Mouse (Mus musculus) MEL (cell line): ENCODE results near the gene A630095N17Rik. TPM values are rescaled to one million over a fixed set of nuclear protein-coding genes. Genes with fewer than 3 reads are reported as not detected.

ENCODE experiments used
- DNase-seq: peaks from one replicate; pipeline ENCODE4 v3.0.0; 2011; ENCODE audit warnings: low read depth, low spot score
- H3K27ac ChIP-seq: 2 replicates; pipeline ENCODE4 v1.5.1; 2012; ENCODE audit warnings: low read depth, mild to moderate bottlenecking, control low read depth, low read length, moderate library complexity; ENCODE audit not compliant: control insufficient read depth
- H3K27me3 ChIP-seq, 2 experiments: fragments of 150-350 bp in 1 of 2; sonication (generic) in 1 of 2; 2 replicates each; pipeline ENCODE4 v1.6.1; 2012; ENCODE audit warnings: low read length in 2 of 2, mild to moderate bottlenecking in 2 of 2, improper control_type of control experiment in 1 of 2, moderate library complexity in 1 of 2; ENCODE audit not compliant: insufficient read depth in 2 of 2, control insufficient read depth in 1 of 2
- H3K36me3 ChIP-seq, 2 experiments: 2 replicates each; pipeline ENCODE4 v1.6.1; 2012 to 2014; ENCODE audit warnings: low read length in 2 of 2, improper control_type of control experiment in 1 of 2, inconsistent platforms in 1 of 2, mild to moderate bottlenecking in 1 of 2; ENCODE audit not compliant: insufficient read depth in 2 of 2, control insufficient read depth in 1 of 2
- H3K4me1 ChIP-seq, 2 experiments: fragments of 150-350 bp in 1 of 2; sonication (generic) in 1 of 2; 2 replicates each; pipeline ENCODE4 v1.6.1; 2012; ENCODE audit warnings: low read length in 2 of 2, improper control_type of control experiment in 1 of 2, mild to moderate bottlenecking in 1 of 2; ENCODE audit not compliant: insufficient read depth in 2 of 2, control insufficient read depth in 1 of 2
- H3K4me3 ChIP-seq, 2 experiments: fragments of 150-350 bp in 1 of 2; sonication (generic) in 1 of 2; 2 replicates each; pipeline ENCODE4 v1.5.1; 2012; ENCODE audit warnings: low read depth in 2 of 2, low read length in 2 of 2, mild to moderate bottlenecking in 2 of 2, moderate library complexity in 2 of 2, control low read depth in 1 of 2, improper control_type of control experiment in 1 of 2; ENCODE audit not compliant: control insufficient read depth in 1 of 2, insufficient read depth in 1 of 2
- H3K79me2 ChIP-seq: 2 replicates; pipeline ENCODE4 v1.6.1; 2012; ENCODE audit warnings: mild to moderate bottlenecking, low read length, moderate library complexity; ENCODE audit not compliant: control insufficient read depth, poor library complexity, insufficient read depth
- H3K9ac ChIP-seq: 2 replicates; pipeline ENCODE4 v1.6.1; 2012; ENCODE audit warnings: low read depth, mild to moderate bottlenecking, control low read depth, low read length, moderate library complexity; ENCODE audit not compliant: control insufficient read depth, poor library complexity, severe bottlenecking
- H3K9me3 ChIP-seq: fragments of 150-350 bp; sonication (generic); replicated peaks from 2 replicates; pipeline ENCODE4 v1.6.1; 2012; ENCODE audit warnings: mild to moderate bottlenecking, low read length, improper control_type of control experiment, moderate library complexity; ENCODE audit not compliant: insufficient read depth
- BHLHE40 ChIP-seq: IDR thresholded peaks from 2 replicates; pipeline ENCODE4 v1.6.1; 2012; ENCODE audit warnings: low read depth, mild to moderate bottlenecking, inconsistent platforms, low read length, improper control_type of control experiment, borderline replicate concordance
- CHD1 ChIP-seq: IDR thresholded peaks from 2 replicates; pipeline ENCODE4 v1.6.1; 2012; ENCODE audit warnings: low read depth, mild to moderate bottlenecking, inconsistent platforms, low read length, improper control_type of control experiment
- CHD2 ChIP-seq: IDR thresholded peaks from 2 replicates; pipeline ENCODE4 v1.6.1; 2011; ENCODE audit warnings: low read length, improper control_type of control experiment
- CTCF ChIP-seq, 3 experiments: IDR thresholded peaks in 2 of 3; conservative IDR thresholded peaks in 1 of 3; 2 replicates each; pipeline ENCODE4 v1.5.1; 2011 to 2012; ENCODE audit warnings: low read length in 3 of 3, low read depth in 2 of 3, mild to moderate bottlenecking in 2 of 3, improper control_type of control experiment in 1 of 3, inconsistent platforms in 1 of 3, mixed read lengths in 1 of 3, moderate library complexity in 1 of 3; ENCODE audit not compliant: control insufficient read depth in 1 of 3, insufficient read depth in 1 of 3, poor library complexity in 1 of 3, severe bottlenecking in 1 of 3
- E2F4 ChIP-seq: IDR thresholded peaks from 2 replicates; pipeline ENCODE4 v1.6.1; 2011; ENCODE audit warnings: low read depth, low read length, improper control_type of control experiment, borderline replicate concordance
- ELF1 ChIP-seq: IDR thresholded peaks from 2 replicates; pipeline ENCODE4 v1.6.1; 2014; ENCODE audit warnings: low read depth, mild to moderate bottlenecking, inconsistent platforms, low read length, improper control_type of control experiment, moderate library complexity
- EP300 ChIP-seq, 2 experiments: IDR thresholded peaks; 2 replicates each; pipeline ENCODE4 v1.6.1; 2011; ENCODE audit warnings: improper control_type of control experiment in 2 of 2, low read length in 2 of 2, low read depth in 1 of 2, mild to moderate bottlenecking in 1 of 2
- ETS1 ChIP-seq: IDR thresholded peaks from 2 replicates; pipeline ENCODE4 v1.6.1; 2012; ENCODE audit warnings: low read depth, mild to moderate bottlenecking, inconsistent platforms, low read length, improper control_type of control experiment, moderate library complexity
- GABPA ChIP-seq: IDR thresholded peaks from 2 replicates; pipeline ENCODE4 v1.6.1; 2012; ENCODE audit warnings: low read depth, mild to moderate bottlenecking, inconsistent platforms, low read length, improper control_type of control experiment, moderate library complexity
- GATA1 ChIP-seq: IDR thresholded peaks from 2 replicates; pipeline ENCODE4 v1.6.1; 2011; ENCODE audit warnings: low read depth, low read length, improper control_type of control experiment
- HCFC1 ChIP-seq: IDR thresholded peaks from 2 replicates; pipeline ENCODE4 v1.6.1; 2012; ENCODE audit warnings: low read depth, mild to moderate bottlenecking, inconsistent platforms, low read length, improper control_type of control experiment, moderate library complexity
- JUND ChIP-seq: IDR thresholded peaks from 2 replicates; pipeline ENCODE4 v1.6.1; 2011; ENCODE audit warnings: low read depth, mild to moderate bottlenecking, improper control_type of control experiment, low read length
- KAT2A ChIP-seq: conservative IDR thresholded peaks from 2 replicates; pipeline ENCODE4 v1.6.1; 2012; ENCODE audit warnings: low read depth, low read length, improper control_type of control experiment, inconsistent platforms
- MAFK ChIP-seq: IDR thresholded peaks from 2 replicates; pipeline ENCODE4 v1.6.1; 2011; ENCODE audit warnings: low read depth, mild to moderate bottlenecking, low read length, improper control_type of control experiment, borderline replicate concordance
- MAZ ChIP-seq: IDR thresholded peaks from 2 replicates; pipeline ENCODE4 v1.6.1; 2012; ENCODE audit warnings: low read depth, mild to moderate bottlenecking, inconsistent platforms, low read length, improper control_type of control experiment
- MEF2A ChIP-seq: IDR thresholded peaks from 2 replicates; pipeline ENCODE4 v1.6.1; 2014; ENCODE audit warnings: low read depth, mild to moderate bottlenecking, inconsistent platforms, low read length, improper control_type of control experiment; ENCODE audit not compliant: poor library complexity, insufficient replicate concordance, severe bottlenecking; ENCODE audit errors: extremely low read depth
- MXI1 ChIP-seq: IDR thresholded peaks from 2 replicates; pipeline ENCODE4 v1.6.1; 2011; ENCODE audit warnings: mild to moderate bottlenecking, low read depth, low read length, improper control_type of control experiment
- MYB ChIP-seq: IDR thresholded peaks from 2 replicates; pipeline ENCODE4 v1.6.1; 2011; ENCODE audit warnings: mild to moderate bottlenecking, low read depth, low read length, improper control_type of control experiment
- MYC ChIP-seq: IDR thresholded peaks from 2 replicates; pipeline ENCODE4 v1.6.1; 2011; ENCODE audit warnings: low read depth, mild to moderate bottlenecking, low read length, improper control_type of control experiment, moderate library complexity
- NELFE ChIP-seq: IDR thresholded peaks from 2 replicates; pipeline ENCODE4 v1.6.1; 2011; ENCODE audit warnings: low read depth, low read length, improper control_type of control experiment
- NRF1 ChIP-seq: IDR thresholded peaks from 2 replicates; pipeline ENCODE4 v1.6.1; 2014; ENCODE audit warnings: low read depth, mild to moderate bottlenecking, inconsistent platforms, low read length, improper control_type of control experiment, moderate library complexity; ENCODE audit not compliant: poor library complexity, insufficient read depth, severe bottlenecking
- POLR2A ChIP-seq, 2 experiments: IDR thresholded peaks; 2 replicates each; pipeline ENCODE4 v1.6.1; 2011 to 2012; ENCODE audit warnings: low read length in 2 of 2, mild to moderate bottlenecking in 2 of 2, control low read depth in 1 of 2, improper control_type of control experiment in 1 of 2, low read depth in 1 of 2, moderate library complexity in 1 of 2; ENCODE audit not compliant: control insufficient read depth in 1 of 2, insufficient read depth in 1 of 2, poor library complexity in 1 of 2
- POLR2AphosphoS2 ChIP-seq: IDR thresholded peaks from 2 replicates; pipeline ENCODE4 v1.6.1; 2011; ENCODE audit warnings: low read length, improper control_type of control experiment
- RAD21 ChIP-seq: IDR thresholded peaks from 2 replicates; pipeline ENCODE4 v1.6.1; 2011; ENCODE audit warnings: mild to moderate bottlenecking, low read depth, low read length, improper control_type of control experiment
- RCOR1 ChIP-seq: IDR thresholded peaks from 2 replicates; pipeline ENCODE4 v1.6.1; 2012; ENCODE audit warnings: low read depth, mild to moderate bottlenecking, inconsistent platforms, low read length, improper control_type of control experiment
- SIN3A ChIP-seq: IDR thresholded peaks from 2 replicates; pipeline ENCODE4 v1.6.1; 2012; ENCODE audit warnings: low read length, improper control_type of control experiment, inconsistent platforms
- TAL1 ChIP-seq: IDR thresholded peaks from 2 replicates; pipeline ENCODE4 v1.6.1; 2012; ENCODE audit warnings: mild to moderate bottlenecking, inconsistent platforms, low read length, moderate library complexity, mixed read lengths
- TBP ChIP-seq: IDR thresholded peaks from 2 replicates; pipeline ENCODE4 v1.8.0; 2011; ENCODE audit warnings: low read depth, low read length, improper control_type of control experiment
- TCF12 ChIP-seq: IDR thresholded peaks from 2 replicates; pipeline ENCODE4 v1.6.1; 2014; ENCODE audit warnings: low read depth, mild to moderate bottlenecking, inconsistent platforms, low read length, improper control_type of control experiment, moderate library complexity
- UBTF ChIP-seq: IDR thresholded peaks from 2 replicates; pipeline ENCODE4 v1.6.1; 2012; ENCODE audit warnings: low read depth, mild to moderate bottlenecking, inconsistent platforms, low read length, improper control_type of control experiment, moderate library complexity, borderline replicate concordance; ENCODE audit not compliant: insufficient read depth
- USF1 ChIP-seq: IDR thresholded peaks from 2 replicates; pipeline ENCODE4 v1.6.1; 2014; ENCODE audit warnings: low read depth, mild to moderate bottlenecking, inconsistent platforms, low read length, improper control_type of control experiment, moderate library complexity
- USF2 ChIP-seq, 2 experiments: IDR thresholded peaks; 2 replicates each; pipeline ENCODE4 v1.6.1; 2011 to 2012; ENCODE audit warnings: improper control_type of control experiment in 2 of 2, low read length in 2 of 2, borderline replicate concordance in 1 of 2, inconsistent platforms in 1 of 2, low read depth in 1 of 2, mild to moderate bottlenecking in 1 of 2; ENCODE audit not compliant: insufficient read depth in 1 of 2
- ZKSCAN1 ChIP-seq: IDR thresholded peaks from 2 replicates; pipeline ENCODE4 v1.6.1; 2012; ENCODE audit warnings: low read depth, mild to moderate bottlenecking, inconsistent platforms, low read length, improper control_type of control experiment, moderate library complexity
- ZMIZ1 ChIP-seq: IDR thresholded peaks from 2 replicates; pipeline ENCODE4 v1.6.1; 2012; ENCODE audit warnings: low read depth, mild to moderate bottlenecking, inconsistent platforms, low read length, improper control_type of control experiment, moderate library complexity
- ZNF384 ChIP-seq: IDR thresholded peaks from 2 replicates; pipeline ENCODE4 v1.6.1; 2012; ENCODE audit warnings: low read depth, mild to moderate bottlenecking, inconsistent platforms, low read length, improper control_type of control experiment
- polyA plus RNA-seq, 2 experiments: library from polyadenylated mRNA; stranded (reverse) in 1 of 2; unstranded in 1 of 2; fragments of >175 nt in 1 of 2; fragments of >200 nt in 1 of 2; gene quantifications; 2 replicates each; pipeline versions ENCODE4 v1.2.1 to v1.2.4; 2012; ENCODE audit warnings: low replicate concordance in 2 of 2, low read depth in 1 of 2; ENCODE audit not compliant: insufficient read length in 2 of 2, insufficient read depth in 1 of 2, missing spikeins in 1 of 2
- total RNA-seq: library from RNA; depleted of rRNA; stranded (reverse); fragments of 300-350 nt; gene quantifications from 2 replicates; pipeline ENCODE4 v1.2.3, GENCODE M21; 2012

A630095N17Rik gene
- total and polyA plus RNA-seq, 3 experiments = 0.58 to 0.82 TPM; not detected in 1

DNA sequence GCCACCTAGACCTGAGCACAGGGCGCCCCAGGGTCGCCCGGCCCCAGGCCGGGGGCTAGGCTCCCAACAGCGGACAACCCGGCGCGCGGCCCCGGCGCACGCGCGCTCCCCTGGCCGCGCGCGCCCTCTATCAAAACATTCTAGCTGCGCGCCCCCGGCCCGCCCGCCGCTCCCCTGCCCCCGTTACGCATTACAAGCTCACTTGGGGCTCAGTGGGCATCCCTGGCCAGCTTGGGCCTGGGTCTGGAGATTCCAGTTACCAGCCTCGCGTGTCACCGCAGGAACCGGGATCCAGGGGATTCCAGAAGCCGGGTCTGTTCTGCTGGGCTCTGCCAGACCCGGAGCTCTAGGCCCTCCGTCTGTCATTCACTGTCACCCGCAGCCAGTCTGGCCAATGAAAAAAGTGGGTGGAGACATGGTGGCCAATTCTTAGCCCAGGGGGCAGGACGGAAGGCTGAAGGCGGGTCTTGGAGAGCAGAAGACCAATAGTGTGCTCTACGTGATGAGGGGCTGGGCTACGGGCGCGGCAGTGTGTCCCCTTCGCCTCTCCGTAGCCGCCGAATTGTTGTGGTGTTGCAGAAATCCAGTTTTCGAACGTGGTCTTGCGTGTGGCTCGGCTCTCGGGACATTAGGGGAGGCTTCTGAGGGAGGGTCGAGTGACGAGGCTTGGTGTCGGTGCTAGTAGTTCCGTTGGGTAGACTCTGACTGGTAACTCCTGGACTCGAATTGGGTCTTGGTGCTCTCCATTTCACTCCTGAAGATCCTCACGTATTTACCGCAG is 40.1 kb downstream of the A630095N17Rik start, which contains the start of the genes Ankzf1 and Atg9a:
TSS of gene Ankzf1 (plus strand) at position 530 of the 781 bp plus-strand sequence.
TSS of gene Atg9a (minus strand) at position 575 of the 781 bp plus-strand sequence.
- H3K27ac ChIP-seq = peak within 1 kb of the TSS; percentile 80
- H3K36me3 ChIP-seq = peaks cover 0 to 31% of the 10 kb centered on the region in 2 experiments; a peak in 2 of 4 replicates
- H3K4me1 ChIP-seq = peaks cover 3 to 30% of the 10 kb centered on the region in 2 experiments; a peak in 3 of 4 replicates
- DNase-seq = peak; percentile 99
- peak within 1 kb of the TSS; percentile 95 to 96 for H3K4me3 ChIP-seq
- H3K9ac ChIP-seq = peak within 1 kb of the TSS; percentile 96
- peaks cover 9% of the 10 kb centered on the region for H3K79me2 ChIP-seq
- H3K9me3 ChIP-seq = no peaks in the 10 kb centered on the region
- no peaks in the 10 kb centered on the region for H3K27me3 ChIP-seq
- TF ChIP-seq NELFE (peak; percentile 72), GATA1 (no peak), TAL1 (no peak), POLR2A (IDR thresholded peaks at IDR 0.05; ENCODE audit: control insufficient read depth in 1 of 2, insufficient read depth in 1 of 2, low read depth in 1 of 2, low read length in 2 of 2, poor library complexity in 1 of 2) (peak; percentile 50 to 78; a peak in 3 of 4 replicates), RAD21 (no peak), SIN3A (peak; percentile 96), KAT2A (no peak; the same call in 1 of the 2 replicates), ZNF384 (no peak), MAZ (no peak; the same call in 1 of the 2 replicates), MYB (no peak), MYC (peak; percentile 48; the same call in 1 of the 2 replicates), USF2 (IDR thresholded peaks at IDR 0.05; ENCODE audit: borderline replicate concordance in 1 of 2, insufficient read depth in 1 of 2, low read depth in 1 of 2, low read length in 2 of 2) (no peak), TCF12 (peak; percentile 59), MXI1 (peak; percentile 96), UBTF (no peak), MAFK (no peak), ELF1 (0 out of 2 replicates have a peak, but pooled peaks have one; percentile 27), NRF1 (peak; percentile 44; the same call in 1 of the 2 replicates), JUND (no peak), MEF2A (no peak), CTCF (IDR thresholded peaks at IDR 0.05 in 2 of 3, conservative IDR thresholded peaks at IDR 0.05 in 1 of 3; ENCODE audit: control insufficient read depth in 1 of 3, insufficient read depth in 1 of 3, low read depth in 2 of 3, low read length in 3 of 3, poor library complexity in 1 of 3, severe bottlenecking in 1 of 3) (0 out of 6 replicates have a peak, but pooled peaks of 1 of the 3 experiments have one; percentile 5), ZMIZ1 (peak; percentile 15; the same call in 1 of the 2 replicates), CHD1 (no peak), HCFC1 (peak; percentile 86), ETS1 (0 out of 2 replicates have a peak, but pooled peaks have one; percentile 46), GABPA (no peak), BHLHE40 (no peak), CHD2 (peak; percentile 47), EP300 (IDR thresholded peaks at IDR 0.05; ENCODE audit: low read depth in 1 of 2, low read length in 2 of 2) (no peak), USF1 (no peak), POLR2AphosphoS2 (peak; percentile 56; the same call in 1 of the 2 replicates), E2F4 (no peak), ZKSCAN1 (no peak), TBP (peak; percentile 63), RCOR1 (no peak)
